Mouse (Mus musculus): Measurements from ENCODE around the gene Tubb4b. TPM values are rescaled to one million over a fixed set of nuclear protein-coding genes. Genes with fewer than 3 reads are reported as not detected.

Tubb4b gene
- total and polyA plus RNA-seq, 2 experiments from 2014 or later, result 244 to 665 TPM

DNA sequence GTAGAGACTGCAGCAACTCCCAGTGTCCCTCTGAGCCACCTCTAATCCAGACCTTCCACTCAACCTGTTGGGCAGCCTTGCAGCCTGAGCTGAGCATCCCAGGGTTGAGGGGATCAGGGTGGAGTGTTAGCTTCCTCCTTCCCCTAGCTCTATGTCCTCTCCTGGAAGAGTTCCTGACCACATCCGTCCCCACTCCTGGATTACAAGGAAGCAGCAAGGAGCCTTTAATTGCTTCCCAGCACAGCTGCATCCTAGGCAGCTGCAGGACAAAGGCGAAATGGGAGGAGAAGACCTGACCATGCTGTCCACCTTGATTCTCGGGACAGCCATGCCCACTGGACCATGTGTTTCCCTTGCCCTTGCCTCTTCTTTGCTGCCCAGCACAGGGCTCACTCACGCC lies 47.4 kb downstream of the Tubb4b start:
- H3K4me2 ChIP-seq (ENCODE audit: low read depth, low read length), result peak overlapping the region; percentile 32
- no peak for DNase-seq (ENCODE audit: low spot score)

DNA sequence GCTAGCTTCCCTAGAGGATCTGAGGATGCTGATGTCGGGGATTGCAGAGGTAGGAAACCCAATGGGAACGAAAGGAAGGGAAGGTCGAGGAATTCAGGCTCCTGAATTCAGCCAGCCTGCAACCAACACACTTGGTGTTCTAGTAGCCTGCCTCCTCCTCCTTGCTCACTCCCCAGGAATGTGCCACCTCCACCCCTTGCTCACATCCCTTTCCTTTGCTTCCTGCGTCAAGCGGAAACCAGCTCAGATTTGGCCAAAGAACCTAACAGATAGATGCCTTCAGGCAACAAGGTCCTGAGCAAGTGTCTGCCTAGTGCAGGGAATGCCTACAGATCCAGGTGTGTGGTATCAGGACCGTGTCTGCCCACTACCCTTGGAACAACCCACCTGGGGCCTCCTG lies 47.9 kb downstream of the Tubb4b start:
- Histone ChIP-seq H3K27ac (ENCODE audit: low read depth) (peak overlapping the region; percentile 77), H3K4me3 (ENCODE audit: low read depth, low read length) (no peak overlapping the region), H3K4me2 (ENCODE audit: low read depth, low read length) (peak overlapping the region; percentile 22; the same call in 1 of the 2 replicates), H3K27me3 (ENCODE audit: control insufficient read depth, insufficient read depth, low read length) (0 out of 2 replicates have a peak, but pooled peaks cover 6% of the 10 kb centered on the region), H3K9me3 (replicated peaks; ENCODE audit: control insufficient read depth, low read length) (no peaks in the 10 kb centered on the region), H3K4me1 (ENCODE audit: control insufficient read depth, insufficient read depth) (peaks cover 30% of the 10 kb centered on the region), H3K36me3 (replicated peaks; ENCODE audit: control insufficient read depth, insufficient read depth, low read length) (no peaks in the 10 kb centered on the region), H3K9ac (replicated peaks; ENCODE audit: low read depth, low read length) (no peak overlapping the region)
- DNase-seq (ENCODE audit: low spot score) (no peak), ATAC-seq (ENCODE audit: insufficient read depth, low read depth) (no peak)
- WGBS, result 35% methylated on average over 6 of the region's 6 CpGs
- no peak for TF ChIP-seq EP300 (IDR thresholded peaks at IDR 0.05; ENCODE audit: low read depth)
- TF ChIP-seq CTCF (IDR thresholded peaks at IDR 0.05; ENCODE audit: low read depth), result no peak

More for the DNA sequence above, 47.4 kb downstream of the Tubb4b start:
- peak overlapping the region; percentile 14; the same call in 1 of the 2 replicates for H3K9ac ChIP-seq (replicated peaks; ENCODE audit: low read depth, low read length)
- TF ChIP-seq CTCF (IDR thresholded peaks at IDR 0.05; ENCODE audit: low read depth) (no peak), EP300 (IDR thresholded peaks at IDR 0.05; ENCODE audit: low read depth) (peak; percentile 49; the same call in 1 of the 2 replicates)
- no peaks in the 10 kb centered on the region for H3K9me3 ChIP-seq (replicated peaks; ENCODE audit: control insufficient read depth, low read length)
- H3K27ac ChIP-seq (ENCODE audit: low read depth), result peak overlapping the region; percentile 77
- peaks cover 30% of the 10 kb centered on the region for H3K4me1 ChIP-seq (ENCODE audit: control insufficient read depth, insufficient read depth)
- WGBS, result 59% methylated on average over 4 of the region's 4 CpGs
- no peak overlapping the region for H3K4me3 ChIP-seq (ENCODE audit: low read depth, low read length)
- ATAC-seq (ENCODE audit: insufficient read depth, low read depth), result no peak
- H3K27me3 ChIP-seq (ENCODE audit: control insufficient read depth, insufficient read depth, low read length), result 0 out of 2 replicates have a peak, but pooled peaks cover 6% of the 10 kb centered on the region
- H3K36me3 ChIP-seq (replicated peaks; ENCODE audit: control insufficient read depth, insufficient read depth, low read length), result no peaks in the 10 kb centered on the region

DNA sequence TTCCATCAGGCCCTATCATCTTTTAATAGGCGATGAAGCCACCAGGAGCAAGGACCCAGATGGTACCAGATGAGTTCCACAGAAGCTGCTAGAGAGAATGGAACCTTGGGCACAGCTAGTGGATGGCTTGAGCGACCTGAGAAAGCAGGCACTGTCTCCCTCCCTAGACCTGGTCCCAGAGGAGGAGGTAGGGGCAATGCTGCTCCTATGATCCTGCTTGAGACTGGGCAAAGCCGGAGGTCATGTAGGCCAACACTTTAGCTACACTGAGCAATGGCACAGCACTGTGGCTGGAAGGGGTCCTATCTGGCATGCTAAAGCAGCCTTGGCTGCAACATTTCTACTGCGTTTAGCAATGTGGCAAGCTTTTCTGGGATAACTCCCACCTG lies 48.8 kb downstream of the Tubb4b start:
- DNase-seq (ENCODE audit: low spot score) (no peak), ATAC-seq (ENCODE audit: insufficient read depth, low read depth) (no peak)
- TF ChIP-seq EP300 (IDR thresholded peaks at IDR 0.05; ENCODE audit: low read depth), result no peak
- no peak for TF ChIP-seq CTCF (IDR thresholded peaks at IDR 0.05; ENCODE audit: low read depth)
- H3K27me3 ChIP-seq (ENCODE audit: control insufficient read depth, insufficient read depth, low read length), result 0 out of 2 replicates have a peak, but pooled peaks cover 6% of the 10 kb centered on the region
- no peak overlapping the region for H3K4me3 ChIP-seq (ENCODE audit: low read depth, low read length)
- peaks cover 27% of the 10 kb centered on the region for H3K4me1 ChIP-seq (ENCODE audit: control insufficient read depth, insufficient read depth)
- 78% methylated on average over 4 of the region's 4 CpGs for WGBS
- no peak overlapping the region for H3K4me2 ChIP-seq (ENCODE audit: low read depth, low read length)
- no peaks in the 10 kb centered on the region for H3K36me3 ChIP-seq (replicated peaks; ENCODE audit: control insufficient read depth, insufficient read depth, low read length)
- peak overlapping the region; percentile 77; the same call in 1 of the 2 replicates for H3K27ac ChIP-seq (ENCODE audit: low read depth)
- no peaks in the 10 kb centered on the region for H3K9me3 ChIP-seq (replicated peaks; ENCODE audit: control insufficient read depth, low read length)
- H3K9ac ChIP-seq (replicated peaks; ENCODE audit: low read depth, low read length), result no peak overlapping the region

DNA sequence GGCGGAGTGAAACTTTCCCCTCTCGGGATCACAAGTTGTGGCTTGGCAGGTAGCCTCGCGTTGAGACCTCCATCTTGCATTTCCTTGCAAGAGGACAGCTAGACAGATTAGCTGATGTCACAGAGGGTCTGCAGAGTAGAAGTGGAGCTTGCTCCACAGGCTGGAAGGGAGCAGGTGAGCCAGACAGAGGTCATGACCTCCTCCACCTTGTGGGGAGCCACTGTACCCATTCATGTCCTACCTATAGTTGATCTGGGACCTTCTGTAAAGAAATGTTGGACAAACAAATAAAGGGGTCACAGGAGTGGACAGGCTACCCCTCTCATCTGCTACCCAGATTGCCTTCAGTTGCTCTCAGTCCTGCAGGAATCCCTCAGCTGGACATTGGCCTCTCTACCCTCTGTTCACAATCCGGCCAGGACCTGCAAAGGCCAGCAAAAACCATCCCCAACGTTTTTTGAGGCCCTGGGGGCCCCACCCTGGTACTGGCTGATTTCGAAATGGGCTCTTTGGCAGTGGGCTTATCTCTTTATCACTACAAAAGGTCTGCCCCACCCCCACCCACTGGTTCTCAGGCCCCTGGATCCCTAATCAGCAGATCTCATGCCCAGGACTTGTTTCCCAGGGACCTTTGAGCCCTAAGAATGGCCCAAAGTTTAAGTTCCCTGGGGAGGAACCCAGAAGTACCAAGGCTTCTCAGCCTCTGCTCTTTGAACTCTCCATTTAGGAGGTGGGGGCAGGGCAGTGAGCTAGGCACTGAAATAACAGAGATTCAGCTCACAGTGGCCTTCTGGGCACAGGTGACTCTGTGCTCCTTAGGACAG lies 49.4 kb downstream of the Tubb4b start:
- DNase-seq (ENCODE audit: low spot score) (no peak), ATAC-seq (ENCODE audit: insufficient read depth, low read depth) (no peak)
- Histone ChIP-seq H3K27ac (ENCODE audit: low read depth) (no peak overlapping the region), H3K4me2 (ENCODE audit: low read depth, low read length) (no peak overlapping the region), H3K27me3 (ENCODE audit: control insufficient read depth, insufficient read depth, low read length) (0 out of 2 replicates have a peak, but pooled peaks cover 4% of the 10 kb centered on the region), H3K4me1 (ENCODE audit: control insufficient read depth, insufficient read depth) (peaks cover 27% of the 10 kb centered on the region), H3K36me3 (replicated peaks; ENCODE audit: control insufficient read depth, insufficient read depth, low read length) (no peaks in the 10 kb centered on the region), H3K9me3 (replicated peaks; ENCODE audit: control insufficient read depth, low read length) (no peaks in the 10 kb centered on the region), H3K4me3 (ENCODE audit: low read depth, low read length) (no peak overlapping the region), H3K9ac (replicated peaks; ENCODE audit: low read depth, low read length) (no peak overlapping the region)
- WGBS, result 69% methylated on average over 7 of the region's 7 CpGs
- TF ChIP-seq CTCF (IDR thresholded peaks at IDR 0.05; ENCODE audit: low read depth), result no peak
- no peak for TF ChIP-seq EP300 (IDR thresholded peaks at IDR 0.05; ENCODE audit: low read depth)

DNA sequence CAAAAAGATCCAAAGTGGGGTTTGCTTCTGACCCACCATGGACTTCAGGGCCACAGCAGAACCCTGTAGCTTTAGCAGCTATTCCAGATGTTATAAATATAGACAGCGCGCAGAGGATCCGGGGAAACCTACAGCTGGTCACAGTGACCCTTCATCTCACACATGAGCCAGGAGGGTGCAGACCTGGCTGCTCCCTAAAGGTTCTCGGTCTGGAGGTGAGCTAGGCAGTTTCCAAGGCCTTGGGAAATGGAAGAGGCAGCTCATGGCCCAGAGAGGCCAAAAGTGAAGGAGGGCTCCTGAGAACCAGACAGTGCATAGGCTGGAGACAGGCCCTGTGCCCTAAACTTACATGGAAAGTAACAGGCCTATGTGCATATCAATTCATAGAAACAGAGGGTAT lies 50.7 kb downstream of the Tubb4b start:
- WGBS, result 94% methylated on average over 4 of the region's 4 CpGs
- ATAC-seq (ENCODE audit: insufficient read depth, low read depth), result no peak
- H3K9ac ChIP-seq (replicated peaks; ENCODE audit: low read depth, low read length), result no peak overlapping the region
- H3K4me1 ChIP-seq (ENCODE audit: control insufficient read depth, insufficient read depth), result peaks cover 34% of the 10 kb centered on the region
- no peaks in the 10 kb centered on the region for H3K36me3 ChIP-seq (replicated peaks; ENCODE audit: control insufficient read depth, insufficient read depth, low read length)
- no peaks in the 10 kb centered on the region for H3K9me3 ChIP-seq (replicated peaks; ENCODE audit: control insufficient read depth, low read length)
- no peak overlapping the region for H3K4me3 ChIP-seq (ENCODE audit: low read depth, low read length)
- TF ChIP-seq CTCF (IDR thresholded peaks at IDR 0.05; ENCODE audit: low read depth) (no peak), EP300 (IDR thresholded peaks at IDR 0.05; ENCODE audit: low read depth) (no peak)
- DNase-seq (ENCODE audit: low spot score), result no peak
- no peak overlapping the region for H3K27ac ChIP-seq (ENCODE audit: low read depth)
- no peaks in the 10 kb centered on the region for H3K27me3 ChIP-seq (ENCODE audit: control insufficient read depth, insufficient read depth, low read length)
- no peak overlapping the region for H3K4me2 ChIP-seq (ENCODE audit: low read depth, low read length)

Measured in heart, postnatal 0 days (tissue).